9 mouse cellular contexts compared by ENCODE assay signal in the genomic region with DNA sequence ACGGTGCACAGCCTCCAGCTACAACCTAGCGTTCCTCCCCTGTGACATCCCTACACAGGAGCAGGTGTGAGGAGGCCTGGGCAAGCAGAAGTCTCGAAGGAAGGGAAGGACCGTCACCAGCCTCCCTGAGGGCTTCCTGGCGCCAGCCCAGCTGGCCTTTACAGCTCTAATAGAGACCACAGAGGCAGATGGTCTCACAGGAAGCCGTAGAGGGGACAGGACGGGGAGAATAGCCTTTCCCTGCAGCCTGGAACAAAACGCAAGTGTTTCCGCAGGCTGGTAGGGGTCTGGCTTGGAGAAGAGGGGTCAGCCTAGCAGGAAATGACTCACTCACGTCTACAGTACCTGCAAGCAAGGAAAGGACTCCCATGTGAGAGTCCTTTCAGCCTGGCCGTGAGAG. TPM values are rescaled to one million over a fixed set of nuclear protein-coding genes. Genes with fewer than 3 reads are reported as not detected.
DNase-seq lines count a peak whose midpoint lies in the region; ATAC-seq and TF ChIP-seq lines count a peak whose summit lies in the region.
"Had no signal": no experiment of that assay in that cellular context is flagged by ENCODE, and none has a peak within 500 bp of the region (broad histone marks: within the 10 kb centered on the region; RNA-seq: fewer than 3 reads in every experiment).

No protein-coding gene starts in this region.

- H3K4me3 ChIP-seq in cortical plate, adult 2 months (ENCODE audit: insufficient read depth, low read length): no peak overlapping the region
- H3K4me3 ChIP-seq in hindbrain, embryonic 11.5 days (ENCODE audit: low read depth, low read length): no peak overlapping the region
- no peak overlapping the region for H3K4me3 ChIP-seq in midbrain, embryonic 10.5 days

- no peaks in the 10 kb centered on the region for H3K9me3 ChIP-seq in hindbrain, embryonic 11.5 days (ENCODE audit: control insufficient read depth, low read length)
- no peaks in the 10 kb centered on the region for H3K9me3 ChIP-seq in midbrain, embryonic 10.5 days (replicated peaks)

- no peak for TF ChIP-seq POLR2A in cortical plate, adult 2 months (IDR thresholded peaks at IDR 0.05; ENCODE audit: extremely low read depth, insufficient read depth, low read length)

- H3K27me3 ChIP-seq in hindbrain, embryonic 11.5 days (ENCODE audit: control insufficient read depth, insufficient read depth, low read length): no peaks in the 10 kb centered on the region
- no peaks in the 10 kb centered on the region for H3K27me3 ChIP-seq in midbrain, embryonic 10.5 days (ENCODE audit: low read depth, poor library complexity, severe bottlenecking)

- ATAC-seq in hindbrain, embryonic 11.5 days (ENCODE audit: low FRiP score): no peak

- H3K27ac ChIP-seq in cortical plate, adult 2 months (ENCODE audit: insufficient read depth, low read length): 0 out of 2 replicates have a peak overlapping the region, but pooled peaks have one; percentile 3
- H3K27ac ChIP-seq in hindbrain, embryonic 11.5 days (ENCODE audit: low read depth, low read length): peak overlapping the region; percentile 76
- peak overlapping the region; percentile 53; the same call in 1 of the 2 replicates for H3K27ac ChIP-seq in midbrain, embryonic 10.5 days (replicated peaks)

- intact Hi-C loops in gastrocnemius, postnatal 36 days (cut with DNase I): no loop called here

- H3K36me3 ChIP-seq in hindbrain, embryonic 11.5 days (ENCODE audit: control insufficient read depth, insufficient read depth, low read length): 0 out of 2 replicates have a peak, but pooled peaks cover 4% of the 10 kb centered on the region
- peaks cover 62% of the 10 kb centered on the region for H3K36me3 ChIP-seq in midbrain, embryonic 10.5 days

- H3K4me1 ChIP-seq in cortical plate, adult 2 months (ENCODE audit: control insufficient read depth, insufficient read depth, low read length): peaks cover 11% of the 10 kb centered on the region
- H3K4me1 ChIP-seq in hindbrain, embryonic 11.5 days (replicated peaks; ENCODE audit: control insufficient read depth, insufficient read depth, low read length): peaks cover 20% of the 10 kb centered on the region
- peaks cover 57% of the 10 kb centered on the region for H3K4me1 ChIP-seq in midbrain, embryonic 10.5 days

- no peak for TF ChIP-seq CTCF in cortical plate, adult 2 months (IDR thresholded peaks at IDR 0.05; ENCODE audit: extremely low read depth, insufficient read depth, low read length)

- WGBS in hindbrain, embryonic 11.5 days: 57% methylated on average over 11 of the region's 11 CpGs
- 76% methylated on average over 11 of the region's 11 CpGs for WGBS in midbrain, embryonic 10.5 days

- peak; percentile 32 for DNase-seq in gastrocnemius, adult 18-20 months (ENCODE audit: low spot score)
- no peak for DNase-seq in gastrocnemius, postnatal 36 days
- no peak for DNase-seq in hindbrain, embryonic 11.5 days (ENCODE audit: low spot score)
- DNase-seq in midbrain, embryonic 10.5 days (ENCODE audit: low spot score): no peak
- DNase-seq in embryo, embryonic 10.5 days (ENCODE audit: low spot score): no peak
- no peak for DNase-seq in left cerebral cortex, adult 8-10 months (ENCODE audit: low spot score in 2 of 2)
- DNase-seq in thymus, adult 18-20 months: no peak

- no peak overlapping the region for H3K9ac ChIP-seq in hindbrain, embryonic 11.5 days (ENCODE audit: low read depth, low read length)

- no peak overlapping the region for H3K4me2 ChIP-seq in hindbrain, embryonic 11.5 days (replicated peaks; ENCODE audit: low read depth, low read length)

RNA-seq across cellular contexts. Expression of gene Misp, which starts 13.0 kb away (rescaled TPM):
- total RNA-seq in gastrocnemius, adult 18-20 months (2021): under 1 TPM in 1 of 2 experiments, not detected in 1; 0.40 TPM
- total RNA-seq in gastrocnemius, postnatal 36 days (2021): not detected
- 0.13 and 0.21 TPM in 2 replicates for polyA plus RNA-seq in cortical plate, adult 2 months (2012; rRNA removed)
- 0.59 and 0.69 TPM in 2 replicates for polyA plus RNA-seq in hindbrain, embryonic 11.5 days (2014; fragmentation: Nextera tagmentation; extraction: Ambion mirVana)
- 0.46 and 0.67 TPM in 2 replicates for polyA plus RNA-seq in midbrain, embryonic 10.5 days (2016; fragmentation: Nextera tagmentation; extraction: Ambion mirVana)
- total RNA-seq in left cerebral cortex, adult 8-10 months (2022): under 1 TPM; 0.32 to 0.89 (median 0.54) TPM
- total RNA-seq: common myeloid progenitor, adult 5-6 weeks had no signal

RNA-seq across cellular contexts. Expression of gene Palm, which starts 14.5 kb away (rescaled TPM):
- 10 to 100 TPM; 11.1 to 22.9 TPM for total RNA-seq in gastrocnemius, adult 18-20 months (2021)
- total RNA-seq in gastrocnemius, postnatal 36 days (2021): 10 to 100 TPM; 13.8 to 21.4 TPM
- polyA plus RNA-seq in cortical plate, adult 2 months (2012; rRNA removed): 294 and 331 TPM in 2 replicates
- 129 and 132 TPM in 2 replicates for polyA plus RNA-seq in hindbrain, embryonic 11.5 days (2014; fragmentation: Nextera tagmentation; extraction: Ambion mirVana)
- 130 and 153 TPM in 2 replicates for polyA plus RNA-seq in midbrain, embryonic 10.5 days (2016; fragmentation: Nextera tagmentation; extraction: Ambion mirVana)
- 100 to 1,000 TPM; 265 to 281 (median 267) TPM for total RNA-seq in left cerebral cortex, adult 8-10 months (2022)

RNA-seq across cellular contexts. Expression of gene Prss57, which starts 17.1 kb away (rescaled TPM):
- total RNA-seq in gastrocnemius, adult 18-20 months (2021): not detected
- total RNA-seq in gastrocnemius, postnatal 36 days (2021): not detected
- 1.4 and 2.1 TPM in 2 replicates for polyA plus RNA-seq in cortical plate, adult 2 months (2012; rRNA removed)
- polyA plus RNA-seq in hindbrain, embryonic 11.5 days (2014; fragmentation: Nextera tagmentation; extraction: Ambion mirVana): 0.13 TPM in 1 of 2 replicates, not detected in the other
- polyA plus RNA-seq in midbrain, embryonic 10.5 days (2016; fragmentation: Nextera tagmentation; extraction: Ambion mirVana): 0.05 TPM in 1 of 2 replicates, not detected in the other
- total RNA-seq in left cerebral cortex, adult 8-10 months (2022): under 1 TPM; 0.14 to 0.63 (median 0.39) TPM

RNA-seq across cellular contexts. Expression of gene Fstl3, which starts 30.8 kb away (rescaled TPM):
- 1 to 10 TPM; 1.2 to 1.9 TPM for total RNA-seq in gastrocnemius, adult 18-20 months (2021)
- total RNA-seq in gastrocnemius, postnatal 36 days (2021): 1 to 10 TPM; 1.2 to 1.8 TPM
- 5.7 and 5.9 TPM in 2 replicates for polyA plus RNA-seq in cortical plate, adult 2 months (2012; rRNA removed)
- 1.5 TPM in 2 replicates for polyA plus RNA-seq in hindbrain, embryonic 11.5 days (2014; fragmentation: Nextera tagmentation; extraction: Ambion mirVana)
- polyA plus RNA-seq in midbrain, embryonic 10.5 days (2016; fragmentation: Nextera tagmentation; extraction: Ambion mirVana): 1.1 and 1.8 TPM in 2 replicates
- total RNA-seq in left cerebral cortex, adult 8-10 months (2022): 1 to 10 TPM; 2.5 to 3.6 (median 2.7) TPM

RNA-seq across cellular contexts. Expression of gene Rnf126, which starts 41.1 kb away (rescaled TPM):
- 10 to 100 TPM; 49.5 to 54.5 TPM for total RNA-seq in gastrocnemius, adult 18-20 months (2021)
- total RNA-seq in gastrocnemius, postnatal 36 days (2021): 10 to 100 TPM; 35.1 to 40.1 TPM
- 157 TPM in 2 replicates for polyA plus RNA-seq in cortical plate, adult 2 months (2012; rRNA removed)
- 79.4 and 80.5 TPM in 2 replicates for polyA plus RNA-seq in hindbrain, embryonic 11.5 days (2014; fragmentation: Nextera tagmentation; extraction: Ambion mirVana)
- 109 and 118 TPM in 2 replicates for polyA plus RNA-seq in midbrain, embryonic 10.5 days (2016; fragmentation: Nextera tagmentation; extraction: Ambion mirVana)
- 10 to 100 TPM; 76.8 to 92.1 (median 86.8) TPM for total RNA-seq in left cerebral cortex, adult 8-10 months (2022)

Comparison
In these comparisons a context has a peak if more than half of its experiments do, and no peak if none do; other contexts are left out.
1. H3K27ac ChIP-seq: peak in every context shown above with its lines; median percentile 76 in hindbrain, embryonic 11.5 days; 53 in midbrain, embryonic 10.5 days; 3 in cortical plate, adult 2 months.
2. RNA of gene Palm, which starts 14.5 kb away (total RNA-seq): 265 to 281 TPM in left cerebral cortex, adult 8-10 months; 11.1 to 22.9 TPM in gastrocnemius, adult 18-20 months and 13.8 to 21.4 TPM in gastrocnemius, postnatal 36 days; every median in the first group is over 10 times any median in the second.